Mouse (Mus musculus) forebrain, embryonic 11.5 days (tissue): ENCODE measurements at regions not wholly inside any gene's neighbourhood (a gene's known extent, or its start where the extent isn't known, plus 50 kb on each side); places are given as distances from the start of the nearest gene placed in this dataset. TPM values are rescaled to one million over a fixed set of nuclear protein-coding genes. Genes with fewer than 3 reads are reported as not detected.

ENCODE experiments used
- ATAC-seq: fragments of 200-750 bp; cut with Nextera tagmentation; replicated peaks from 2 replicates; pipeline ENCODE4 v1.8.0; 2017; ENCODE audit warnings: moderate TSS enrichment; ENCODE audit not compliant: low FRiP score
- DNase-seq: peaks from one replicate; pipeline ENCODE4 v3.0.0-alpha.2; 2017; ENCODE audit warnings: low spot score
- H3K27ac ChIP-seq: fragments of 300-500 bp; sonication (generic); 2 replicates; pipeline ENCODE4 v1.5.1; 2014; ENCODE audit warnings: low read depth, low read length
- H3K27me3 ChIP-seq: fragments of 300-500 bp; sonication (generic); 2 replicates; pipeline ENCODE4 v1.6.1; 2014; ENCODE audit warnings: mild to moderate bottlenecking, low read length, mixed read lengths; ENCODE audit not compliant: control insufficient read depth, insufficient read depth
- H3K36me3 ChIP-seq: fragments of 300-500 bp; sonication (generic); 2 replicates; pipeline ENCODE4 v1.6.1; 2014; ENCODE audit warnings: mild to moderate bottlenecking, low read length, moderate library complexity, mixed read lengths; ENCODE audit not compliant: control insufficient read depth, insufficient read depth
- H3K4me1 ChIP-seq: fragments of 300-500 bp; sonication (generic); replicated peaks from 2 replicates; pipeline ENCODE4 v1.6.1; 2014; ENCODE audit warnings: low read length, mixed read lengths; ENCODE audit not compliant: control insufficient read depth, insufficient read depth
- H3K4me2 ChIP-seq: fragments of 300-500 bp; sonication (generic); 2 replicates; pipeline ENCODE4 v1.6.1; 2014; ENCODE audit warnings: low read depth, mild to moderate bottlenecking, low read length, moderate library complexity, mixed read lengths; ENCODE audit not compliant: severe bottlenecking
- H3K4me3 ChIP-seq: fragments of 300-500 bp; sonication (generic); 2 replicates; pipeline ENCODE4 v1.5.1; 2014; ENCODE audit warnings: low read depth, low read length
- H3K9ac ChIP-seq: fragments of 300-500 bp; sonication (generic); 2 replicates; pipeline ENCODE4 v1.6.1; 2014; ENCODE audit warnings: low read length
- H3K9me3 ChIP-seq: fragments of 300-500 bp; sonication (generic); 2 replicates; pipeline ENCODE4 v1.6.1; 2016; ENCODE audit warnings: low read length, mixed read lengths; ENCODE audit not compliant: control insufficient read depth
- WGBS: fragments of 180-500 bp; shearing (Covaris S2); extraction: QIAGEN DNeasy Blood & Tissue Kit; methylation state at CpG from one replicate; pipeline ENCODE4 v1.1.7; 2014; 5-methylcytosine and 5-hydroxymethylcytosine counted together
- microRNA-seq: library from miRNA; unstranded; fragments of <30 nt; microRNA quantifications from one replicate; pipeline ENCODE4, GENCODE M21; 2016; ENCODE audit not compliant: insufficient number of aligned reads

DNA sequence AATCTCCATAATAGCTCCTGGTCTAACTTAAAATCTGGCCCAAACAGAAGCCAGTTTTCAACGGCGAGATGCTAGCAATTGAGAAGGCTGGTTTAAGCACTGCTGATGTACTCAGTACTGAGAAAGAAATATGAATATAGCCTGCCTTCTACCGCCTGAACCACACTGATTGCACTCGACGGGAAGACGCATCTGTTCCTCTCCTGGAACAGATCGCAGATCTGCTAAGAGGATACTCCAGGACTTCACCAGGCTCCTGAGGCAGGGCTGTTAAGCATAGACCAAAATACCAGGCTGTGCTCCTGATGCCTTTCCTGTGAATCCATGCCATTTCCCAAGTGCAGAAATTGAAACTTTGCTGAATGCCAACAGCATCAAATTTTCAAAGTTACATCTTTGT, 92.6 kb upstream of the Zpld1 start:
- ATAC-seq = no peak
- H3K36me3 ChIP-seq = no peaks in the 10 kb centered on the region
- WGBS = 88% methylated on average over 7 of the region's 7 CpGs

GRCm38 (mm10) chr16:55379996-55380395, 82.2 kb upstream of the Zpld1 start:
- no peaks in the 10 kb centered on the region for H3K9me3 ChIP-seq
- H3K27me3 ChIP-seq = no peaks in the 10 kb centered on the region
- H3K4me3 ChIP-seq = no peak overlapping the region
- H3K36me3 ChIP-seq = no peaks in the 10 kb centered on the region
- WGBS = 63% methylated on average over 7 of the region's 7 CpGs
- no peak overlapping the region for H3K4me2 ChIP-seq
- no peak for ATAC-seq
- no peaks in the 10 kb centered on the region for H3K4me1 ChIP-seq
- no peak overlapping the region for H3K27ac ChIP-seq
- H3K9ac ChIP-seq = no peak overlapping the region
- no peak for DNase-seq

More for the DNA sequence above, 92.6 kb upstream of the Zpld1 start:
- no peaks in the 10 kb centered on the region for H3K9me3 ChIP-seq
- H3K9ac ChIP-seq = no peak overlapping the region
- DNase-seq = no peak
- H3K27ac ChIP-seq = no peak overlapping the region
- H3K4me1 ChIP-seq = no peaks in the 10 kb centered on the region
- H3K4me3 ChIP-seq = no peak overlapping the region
- no peaks in the 10 kb centered on the region for H3K27me3 ChIP-seq
- no peak overlapping the region for H3K4me2 ChIP-seq

DNA sequence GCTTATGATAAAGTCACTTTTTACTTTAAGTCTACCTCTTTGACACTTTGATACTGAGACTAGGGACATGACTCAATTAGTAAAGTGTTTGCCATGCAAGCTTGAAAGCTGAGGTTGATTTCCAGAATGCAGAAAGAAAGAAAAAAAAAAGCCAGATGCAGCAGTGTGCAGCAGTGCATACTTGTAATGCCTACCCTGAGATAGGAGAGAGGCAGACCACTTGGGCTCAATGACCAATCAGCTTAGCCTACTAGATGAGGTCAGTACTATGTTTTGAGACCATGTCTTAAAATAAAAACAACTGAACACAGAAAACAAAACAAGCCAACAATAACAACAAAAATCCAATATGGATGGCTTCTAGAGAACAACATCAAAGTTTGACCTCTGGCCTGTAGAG, 81.4 kb upstream of the Zpld1 start:
- H3K4me1 ChIP-seq = no peaks in the 10 kb centered on the region
- H3K9me3 ChIP-seq = no peaks in the 10 kb centered on the region
- no peak overlapping the region for H3K27ac ChIP-seq
- no peaks in the 10 kb centered on the region for H3K36me3 ChIP-seq
- ATAC-seq (no peak), DNase-seq (no peak)
- H3K27me3 ChIP-seq = no peaks in the 10 kb centered on the region
- no peak overlapping the region for H3K4me2 ChIP-seq
- no peak overlapping the region for H3K4me3 ChIP-seq
- H3K9ac ChIP-seq = no peak overlapping the region

- Histone ChIP-seq H3K4me3 (no peak overlapping the region), H3K9me3 (no peaks in the 10 kb centered on the region), H3K4me1 (no peaks in the 10 kb centered on the region), H3K27ac (no peak overlapping the region), H3K27me3 (no peaks in the 10 kb centered on the region), H3K4me2 (no peak overlapping the region), H3K9ac (no peak overlapping the region), H3K36me3 (no peaks in the 10 kb centered on the region)
- no peak for ATAC-seq
- 77% methylated on average over 3 of the region's 3 CpGs for WGBS
- DNase-seq = no peak
These were observed 80.9 kb upstream of the Zpld1 start for GRCm38 (mm10) chr16:55378701-55379100.

- Histone ChIP-seq H3K27ac (no peak overlapping the region), H3K9ac (no peak overlapping the region), H3K9me3 (no peaks in the 10 kb centered on the region), H3K4me3 (no peak overlapping the region), H3K4me1 (no peaks in the 10 kb centered on the region), H3K4me2 (no peak overlapping the region), H3K36me3 (no peaks in the 10 kb centered on the region), H3K27me3 (no peaks in the 10 kb centered on the region)
- DNase-seq (no peak), ATAC-seq (no peak)
- 92% methylated on average over 3 of the region's 3 CpGs for WGBS
These were observed 78.1 kb upstream of the Zpld1 start for GRCm38 (mm10) chr16:55375922-55376321.

GRCm38 (mm10) chr16:55357686-55358085, 59.9 kb upstream of the Zpld1 start:
- Histone ChIP-seq H3K4me2 (no peak overlapping the region), H3K9me3 (no peaks in the 10 kb centered on the region), H3K36me3 (no peaks in the 10 kb centered on the region), H3K4me3 (no peak overlapping the region), H3K4me1 (no peaks in the 10 kb centered on the region), H3K9ac (no peak overlapping the region), H3K27ac (no peak overlapping the region), H3K27me3 (no peaks in the 10 kb centered on the region)
- no peak for ATAC-seq
- 38% methylated on average over 4 of the region's 4 CpGs for WGBS
- no peak for DNase-seq

DNA sequence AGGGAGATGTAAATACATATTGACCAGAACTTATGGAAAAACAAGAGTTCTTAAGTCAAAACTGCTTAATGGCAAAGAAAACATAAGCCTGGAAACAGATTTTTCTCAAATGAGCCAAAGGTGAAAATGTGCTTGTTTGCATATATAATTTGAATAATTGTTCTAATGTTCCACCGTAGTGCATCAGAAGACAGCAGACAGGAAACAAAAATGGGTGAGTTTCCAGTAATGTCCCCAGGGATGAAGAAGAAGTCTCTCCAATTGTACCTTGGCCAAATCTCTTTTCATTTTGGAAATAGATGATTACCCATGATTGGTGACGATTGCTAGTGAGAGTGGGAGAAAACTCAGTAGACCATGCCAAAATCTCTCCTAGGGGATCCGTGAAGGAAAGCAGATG, 58.3 kb upstream of the Zpld1 start:
- ATAC-seq = no peak
- 92% methylated on average over 3 of the region's 3 CpGs for WGBS

More for the DNA sequence above, 58.3 kb upstream of the Zpld1 start:
- Histone ChIP-seq H3K27me3 (no peaks in the 10 kb centered on the region), H3K9ac (no peak overlapping the region), H3K4me1 (no peaks in the 10 kb centered on the region), H3K9me3 (no peaks in the 10 kb centered on the region), H3K4me3 (no peak overlapping the region), H3K36me3 (no peaks in the 10 kb centered on the region), H3K4me2 (no peak overlapping the region), H3K27ac (no peak overlapping the region)
- DNase-seq = no peak

Small RNA genes in the stretch of these regions (microRNA-seq; reads per million reads assigned to microRNA genes)
- gene Mir5118 = not detected
